Mouse (Mus musculus): Measurements from ENCODE around the gene Pdlim4. TPM values are rescaled to one million over a fixed set of nuclear protein-coding genes. Genes with fewer than 3 reads are reported as not detected.

The Pdlim4 gene
- 4.0 TPM in 2 replicates for polyA plus RNA-seq (2015; fragmentation: Nextera tagmentation; extraction: Ambion mirVana)

DNA sequence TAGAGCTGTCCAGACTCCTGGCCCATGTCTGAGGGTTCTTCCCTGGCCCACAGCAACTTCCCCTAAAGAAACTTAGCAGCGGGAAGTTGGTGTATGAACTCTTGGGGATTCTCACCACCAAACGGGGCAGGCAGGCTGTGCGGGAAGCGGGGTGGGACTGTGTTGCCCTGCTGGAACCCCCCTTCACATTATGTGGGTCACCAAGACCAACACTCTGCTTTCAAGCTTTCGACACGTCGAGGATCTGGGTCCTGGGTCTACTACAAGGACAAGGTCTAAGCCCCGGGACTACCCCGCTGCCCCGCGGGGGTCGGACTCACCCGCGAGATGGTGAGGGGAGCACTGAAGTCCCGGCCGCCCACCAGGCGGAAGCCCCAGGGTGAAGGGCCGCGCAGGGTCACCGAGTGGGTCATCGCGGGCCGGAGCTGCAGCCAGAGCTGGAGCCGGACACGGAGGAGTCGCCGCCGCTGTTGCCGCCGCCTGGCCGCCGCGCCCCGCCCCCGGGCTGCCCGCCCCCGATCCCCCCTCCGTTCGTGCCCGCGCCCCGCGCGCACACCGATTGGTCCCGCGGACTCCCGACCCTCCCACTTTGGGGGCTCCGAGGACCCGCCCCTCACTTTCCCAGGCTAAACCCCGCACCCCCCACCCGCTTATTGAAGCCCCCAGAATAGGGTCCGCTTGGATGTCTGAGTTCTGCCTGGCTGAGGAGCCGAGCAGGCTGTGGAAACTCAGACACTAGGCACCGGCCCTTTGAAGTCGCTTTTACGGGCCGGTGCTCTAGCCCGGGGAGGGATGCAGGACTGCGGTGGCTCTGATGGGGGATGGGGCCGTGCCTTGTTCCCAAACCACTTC is at the start of gene Pdlim4:
Pdlim4 (minus strand) TSS at position 495 of the 852 bp plus-strand sequence.
- Histone ChIP-seq H3K4me2 (ENCODE audit: low read depth, low read length) (peak within 1 kb of the TSS; percentile 74), H3K4me1 (ENCODE audit: insufficient read depth) (no peaks in the 10 kb centered on the region), H3K4me3 (ENCODE audit: low read depth, low read length) (peak within 1 kb of the TSS; percentile 41), H3K27me3 (ENCODE audit: insufficient read depth, low read length) (peaks cover 39% of the 10 kb centered on the region), H3K9ac (replicated peaks) (peak within 1 kb of the TSS; percentile 26; the same call in 1 of the 2 replicates), H3K36me3 (replicated peaks; ENCODE audit: insufficient read depth, low read length) (no peaks in the 10 kb centered on the region), H3K27ac (ENCODE audit: low read depth) (peak within 1 kb of the TSS; percentile 44), H3K9me3 (ENCODE audit: low read length) (no peaks in the 10 kb centered on the region)
- 0 out of 2 replicates have a peak, but pooled peaks have one; percentile 19 for ATAC-seq
- WGBS (ENCODE audit: insufficient replicate concordance) = 6% methylated on average over 60 of the region's 61 CpGs
- no peak for TF ChIP-seq EP300 (IDR thresholded peaks at IDR 0.05; ENCODE audit: low read depth)
- TF ChIP-seq CTCF (IDR thresholded peaks at IDR 0.05; ENCODE audit: low read depth) = no peak
- DNase-seq = peak; percentile 38

DNA sequence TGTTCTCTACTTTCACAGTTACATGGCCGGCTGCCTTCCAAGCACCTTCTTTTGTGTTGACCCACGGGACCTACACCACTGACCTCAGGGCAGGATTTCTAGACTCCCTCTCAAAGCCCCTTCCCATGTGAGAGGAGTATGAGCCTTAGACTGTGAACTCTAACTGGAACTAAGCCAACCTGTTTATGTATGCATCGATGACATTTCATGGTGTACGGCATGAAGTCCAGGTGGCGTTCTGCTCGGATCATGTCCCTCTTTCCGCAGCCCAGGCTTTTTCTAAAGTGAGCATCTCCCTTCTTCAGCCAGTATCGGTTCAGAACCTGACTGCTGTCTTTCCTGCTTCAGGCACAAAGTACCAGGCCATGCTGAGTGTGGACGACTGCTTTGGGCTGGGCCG is 48.3 kb upstream of the Pdlim4 start:
- no peak for TF ChIP-seq EP300 (IDR thresholded peaks at IDR 0.05; ENCODE audit: low read depth)
- TF ChIP-seq CTCF (IDR thresholded peaks at IDR 0.05; ENCODE audit: low read depth) = no peak
- Histone ChIP-seq H3K4me2 (ENCODE audit: low read depth, low read length) (no peak overlapping the region), H3K36me3 (replicated peaks; ENCODE audit: insufficient read depth, low read length) (0 out of 2 replicates have a peak, but pooled peaks cover 3% of the 10 kb centered on the region), H3K4me1 (ENCODE audit: insufficient read depth) (peaks cover 13% of the 10 kb centered on the region), H3K27me3 (ENCODE audit: insufficient read depth, low read length) (no peaks in the 10 kb centered on the region), H3K9me3 (ENCODE audit: low read length) (no peaks in the 10 kb centered on the region), H3K27ac (ENCODE audit: low read depth) (no peak overlapping the region), H3K4me3 (ENCODE audit: low read depth, low read length) (no peak overlapping the region), H3K9ac (replicated peaks) (no peak overlapping the region)
- DNase-seq (no peak), ATAC-seq (no peak)
- 80% methylated on average over 10 of the region's 10 CpGs for WGBS (ENCODE audit: insufficient replicate concordance)

DNA sequence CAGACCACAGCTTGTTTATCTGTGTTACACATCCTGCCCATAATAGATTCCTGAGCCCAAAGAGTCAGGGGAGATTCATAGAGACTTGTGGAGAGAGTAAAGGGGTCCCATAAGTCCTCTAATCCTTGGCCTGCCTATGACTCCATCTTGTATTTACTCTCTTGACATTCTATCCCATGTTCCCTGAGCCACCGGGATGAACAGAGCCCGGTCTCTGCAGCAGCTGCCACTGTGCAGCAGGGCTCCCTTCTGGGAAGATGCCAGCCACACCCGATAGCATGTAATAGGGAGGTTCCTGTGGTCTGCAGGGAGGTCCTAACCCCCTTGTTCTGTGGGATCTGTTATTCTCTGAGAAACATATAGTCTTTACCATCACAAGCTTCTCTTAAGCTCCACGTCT is 47.6 kb upstream of the Pdlim4 start:
- TF ChIP-seq EP300 (IDR thresholded peaks at IDR 0.05; ENCODE audit: low read depth) (no peak), CTCF (IDR thresholded peaks at IDR 0.05; ENCODE audit: low read depth) (no peak)
- H3K36me3 ChIP-seq (replicated peaks; ENCODE audit: insufficient read depth, low read length) = 0 out of 2 replicates have a peak, but pooled peaks cover 3% of the 10 kb centered on the region
- H3K4me1 ChIP-seq (ENCODE audit: insufficient read depth) = peaks cover 17% of the 10 kb centered on the region
- ATAC-seq = no peak
- WGBS (ENCODE audit: insufficient replicate concordance) = 55% methylated on average over 4 of the region's 4 CpGs
- no peak overlapping the region for H3K4me2 ChIP-seq (ENCODE audit: low read depth, low read length)
- no peak overlapping the region for H3K4me3 ChIP-seq (ENCODE audit: low read depth, low read length)
- H3K27ac ChIP-seq (ENCODE audit: low read depth) = no peak overlapping the region
- H3K27me3 ChIP-seq (ENCODE audit: insufficient read depth, low read length) = no peaks in the 10 kb centered on the region
- no peaks in the 10 kb centered on the region for H3K9me3 ChIP-seq (ENCODE audit: low read length)
- no peak overlapping the region for H3K9ac ChIP-seq (replicated peaks)
- DNase-seq = no peak

DNA sequence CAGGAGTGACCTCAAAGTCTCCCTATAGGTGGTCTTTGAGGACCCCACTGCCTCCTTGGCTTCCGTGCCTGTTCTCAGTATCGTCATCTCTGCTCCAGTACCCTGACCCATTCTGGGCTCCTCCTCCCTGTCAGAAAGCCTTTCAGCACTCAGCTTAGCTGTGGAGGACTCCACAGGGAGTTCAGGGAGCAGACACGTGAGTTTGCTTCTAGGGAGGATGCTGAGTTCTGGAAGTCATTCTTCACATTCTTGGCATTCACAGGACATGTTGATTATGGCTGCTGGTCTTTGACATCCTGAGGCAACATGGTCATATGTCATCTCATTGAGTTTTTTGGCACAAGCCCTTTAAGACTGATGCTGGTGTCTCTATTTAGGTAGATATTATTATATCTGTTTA is 47.1 kb upstream of the Pdlim4 start:
- no peaks in the 10 kb centered on the region for H3K27me3 ChIP-seq (ENCODE audit: insufficient read depth, low read length)
- WGBS (ENCODE audit: insufficient replicate concordance) = 81% methylated on average over 3 of the region's 3 CpGs
- no peak for ATAC-seq
- no peak overlapping the region for H3K9ac ChIP-seq (replicated peaks)
- no peak overlapping the region for H3K27ac ChIP-seq (ENCODE audit: low read depth)
- no peak for DNase-seq
- no peak overlapping the region for H3K4me3 ChIP-seq (ENCODE audit: low read depth, low read length)
- H3K9me3 ChIP-seq (ENCODE audit: low read length) = no peaks in the 10 kb centered on the region
- peaks cover 17% of the 10 kb centered on the region for H3K4me1 ChIP-seq (ENCODE audit: insufficient read depth)
- TF ChIP-seq EP300 (IDR thresholded peaks at IDR 0.05; ENCODE audit: low read depth) (no peak), CTCF (IDR thresholded peaks at IDR 0.05; ENCODE audit: low read depth) (no peak)
- H3K36me3 ChIP-seq (replicated peaks; ENCODE audit: insufficient read depth, low read length) = 0 out of 2 replicates have a peak, but pooled peaks cover 3% of the 10 kb centered on the region
- no peak overlapping the region for H3K4me2 ChIP-seq (ENCODE audit: low read depth, low read length)

DNA sequence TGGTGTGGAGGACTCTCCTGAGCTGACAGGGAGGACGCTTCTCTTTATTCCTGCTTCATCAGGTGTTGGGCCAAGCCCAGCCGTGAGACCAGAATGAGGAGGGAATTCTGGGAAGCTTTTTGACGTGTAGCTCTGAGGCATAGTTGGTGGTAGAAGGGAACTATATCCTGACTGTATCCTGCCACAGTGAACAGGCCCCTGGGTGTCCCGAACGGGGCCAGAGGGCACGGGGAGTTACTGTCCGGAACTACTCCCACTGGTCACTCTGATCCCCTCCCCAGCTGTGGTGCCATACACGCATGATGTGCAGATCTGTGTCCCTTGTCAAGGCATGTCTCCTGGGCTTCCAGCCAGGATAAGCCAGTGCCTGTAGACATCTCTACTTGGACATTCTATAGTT is 46.5 kb upstream of the Pdlim4 start:
- TF ChIP-seq EP300 (IDR thresholded peaks at IDR 0.05; ENCODE audit: low read depth) = no peak
- TF ChIP-seq CTCF (IDR thresholded peaks at IDR 0.05; ENCODE audit: low read depth) = no peak
- Histone ChIP-seq H3K36me3 (replicated peaks; ENCODE audit: insufficient read depth, low read length) (0 out of 2 replicates have a peak, but pooled peaks cover 3% of the 10 kb centered on the region), H3K9me3 (ENCODE audit: low read length) (no peaks in the 10 kb centered on the region), H3K9ac (replicated peaks) (no peak overlapping the region), H3K4me1 (ENCODE audit: insufficient read depth) (peaks cover 17% of the 10 kb centered on the region), H3K27ac (ENCODE audit: low read depth) (no peak overlapping the region), H3K4me2 (ENCODE audit: low read depth, low read length) (no peak overlapping the region), H3K4me3 (ENCODE audit: low read depth, low read length) (no peak overlapping the region), H3K27me3 (ENCODE audit: insufficient read depth, low read length) (no peaks in the 10 kb centered on the region)
- ATAC-seq (no peak), DNase-seq (no peak)
- 82% methylated on average over 8 of the region's 8 CpGs for WGBS (ENCODE audit: insufficient replicate concordance)

DNA sequence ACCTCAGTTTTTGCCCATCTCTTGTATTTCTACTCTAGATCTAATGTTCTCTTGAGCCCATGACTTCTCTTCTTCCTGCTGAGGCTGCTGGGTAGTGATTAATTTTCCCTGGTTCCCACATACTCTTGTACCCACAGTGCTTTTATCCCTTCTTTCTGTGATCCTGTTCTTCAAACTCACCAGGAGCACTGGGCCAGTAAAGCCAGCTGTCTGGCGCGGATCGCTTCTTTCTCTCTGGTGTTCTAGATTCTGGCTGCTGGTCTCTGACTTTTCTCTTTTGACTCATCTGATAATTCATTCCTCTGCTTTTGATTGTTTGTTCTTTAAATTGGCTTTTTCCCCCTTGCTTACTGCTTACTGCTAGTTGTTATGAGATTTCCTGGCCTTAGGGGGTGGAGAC is 45.9 kb upstream of the Pdlim4 start:
- no peak overlapping the region for H3K27ac ChIP-seq (ENCODE audit: low read depth)
- TF ChIP-seq CTCF (IDR thresholded peaks at IDR 0.05; ENCODE audit: low read depth) (no peak), EP300 (IDR thresholded peaks at IDR 0.05; ENCODE audit: low read depth) (no peak)
- no peaks in the 10 kb centered on the region for H3K27me3 ChIP-seq (ENCODE audit: insufficient read depth, low read length)
- 91% methylated on average over 3 of the region's 3 CpGs for WGBS (ENCODE audit: insufficient replicate concordance)
- H3K9me3 ChIP-seq (ENCODE audit: low read length) = no peaks in the 10 kb centered on the region
- H3K36me3 ChIP-seq (replicated peaks; ENCODE audit: insufficient read depth, low read length) = 0 out of 2 replicates have a peak, but pooled peaks cover 3% of the 10 kb centered on the region
- no peak for ATAC-seq
- no peak overlapping the region for H3K9ac ChIP-seq (replicated peaks)
- no peak overlapping the region for H3K4me3 ChIP-seq (ENCODE audit: low read depth, low read length)
- DNase-seq = no peak
- no peak overlapping the region for H3K4me2 ChIP-seq (ENCODE audit: low read depth, low read length)
- peaks cover 17% of the 10 kb centered on the region for H3K4me1 ChIP-seq (ENCODE audit: insufficient read depth)

Data from liver, postnatal 0 days (tissue).